Mouse (Mus musculus) hindbrain, postnatal 0 days (tissue): ENCODE data around the gene Ndufb8. TPM values are rescaled to one million over a fixed set of nuclear protein-coding genes. Genes with fewer than 3 reads are reported as not detected.
A peak's percentile ranks its signal among the peaks of the same experiment; 100 is the strongest.

ENCODE experiments used
- ATAC-seq: fragments of 200-750 bp; cut with Nextera tagmentation; 2 replicates; pipeline ENCODE4 v1.8.0; 2017; ENCODE audit warnings: mild to moderate bottlenecking, moderate TSS enrichment, moderate library complexity
- DNase-seq: peaks from one replicate; pipeline ENCODE4 v3.0.0-alpha.2; 2015; ENCODE audit warnings: low spot score
- H3K27ac ChIP-seq: fragments of 300-500 bp; sonication (generic); 2 replicates; pipeline ENCODE4 v1.5.1; 2014; ENCODE audit warnings: mild to moderate bottlenecking
- H3K27me3 ChIP-seq: fragments of 300-500 bp; sonication (generic); 2 replicates; pipeline ENCODE4 v1.6.1; 2014; ENCODE audit warnings: low read length, mixed read lengths; ENCODE audit not compliant: insufficient read depth
- H3K36me3 ChIP-seq: fragments of 300-500 bp; sonication (generic); 2 replicates; pipeline ENCODE4 v1.6.1; 2014; ENCODE audit warnings: low read length, mixed read lengths; ENCODE audit not compliant: insufficient read depth
- H3K4me1 ChIP-seq: fragments of 300-500 bp; sonication (generic); 2 replicates; pipeline ENCODE4 v1.6.1; 2014; ENCODE audit warnings: antibody characterized with exemption, low read length, mixed read lengths; ENCODE audit not compliant: insufficient read depth
- H3K4me2 ChIP-seq: fragments of 300-500 bp; sonication (generic); 2 replicates; pipeline ENCODE4 v1.6.1; 2014; ENCODE audit warnings: low read depth, mild to moderate bottlenecking, low read length, moderate library complexity, mixed read lengths
- H3K4me3 ChIP-seq: fragments of 300-500 bp; sonication (generic); 2 replicates; pipeline ENCODE4 v1.5.1; 2014; ENCODE audit warnings: low read length
- H3K9ac ChIP-seq: fragments of 300-500 bp; sonication (generic); replicated peaks from 2 replicates; pipeline ENCODE4 v1.6.1; 2014; ENCODE audit warnings: mild to moderate bottlenecking, low read length, moderate library complexity, mixed read lengths
- H3K9me3 ChIP-seq: fragments of 300-500 bp; sonication (generic); 2 replicates; pipeline ENCODE4 v1.6.1; 2016; ENCODE audit warnings: low read length, mixed read lengths
- CTCF ChIP-seq: IDR thresholded peaks from 2 replicates; pipeline ENCODE4 v1.5.1; 2016; ENCODE audit warnings: antibody characterized with exemption, control low read depth, low read depth
- WGBS: fragments of 180-500 bp; shearing (Covaris S2); extraction: QIAGEN DNeasy Blood & Tissue Kit; methylation state at CpG from one replicate; pipeline ENCODE4 v1.1.7; 2014; 5-methylcytosine and 5-hydroxymethylcytosine counted together
- polyA plus RNA-seq: library from polyadenylated mRNA; unstranded; fragments of >200 nt; fragmentation: Nextera tagmentation; extraction: Ambion mirVana; gene quantifications from 2 replicates; pipeline ENCODE4 v1.2.1, GENCODE M21; 2015
- total RNA-seq: library from RNA; depleted of rRNA; stranded (reverse); fragments of >200 nt; gene quantifications from 2 replicates; pipeline ENCODE4 v1.2.3, GENCODE M21; 2014

The Ndufb8 gene
- total and polyA plus RNA-seq, 2 experiments from 2014 or later: 500 to 959 TPM

DNA sequence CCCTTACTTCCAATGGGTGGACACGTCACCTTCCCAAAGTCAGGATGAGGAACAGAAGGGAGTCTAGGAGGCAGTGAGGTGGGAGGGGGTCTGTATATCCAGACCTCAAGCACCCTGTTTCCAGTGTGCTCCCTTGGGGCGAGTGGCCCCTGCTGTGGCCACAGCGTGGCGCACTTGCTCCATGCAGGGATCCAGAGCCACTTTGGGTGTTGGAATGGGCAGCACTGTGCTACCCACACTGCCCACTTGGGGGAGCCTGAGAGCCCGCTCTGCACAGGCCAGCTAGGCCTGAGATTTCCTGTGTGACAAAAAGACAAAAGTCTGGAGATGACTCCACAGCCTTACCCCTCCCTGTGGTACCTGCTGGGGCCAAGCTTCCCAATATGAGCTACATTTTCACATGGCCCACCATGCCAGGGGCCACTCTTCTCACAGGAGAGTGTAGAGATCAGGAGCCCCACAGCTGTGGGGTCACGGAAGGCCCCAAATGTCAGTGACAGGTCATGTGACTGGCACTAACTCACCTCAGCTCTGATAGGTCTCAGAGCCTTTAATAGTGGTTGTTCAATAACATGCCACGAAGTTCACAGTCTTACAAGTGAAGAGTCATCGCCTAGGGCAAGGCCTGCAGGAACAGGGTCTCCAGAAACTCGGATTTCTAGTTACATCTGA is 27.5 kb upstream of the Ndufb8 start:
- 30% methylated on average over 9 of the region's 9 CpGs for WGBS
- no peak overlapping the region for H3K4me2 ChIP-seq
- H3K4me3 ChIP-seq: no peak overlapping the region
- no peak overlapping the region for H3K27ac ChIP-seq
- H3K9ac ChIP-seq: no peak overlapping the region
- TF ChIP-seq CTCF: peak; percentile 100
- peak; percentile 85 for ATAC-seq
- DNase-seq: peak; percentile 94
- H3K36me3 ChIP-seq: no peaks in the 10 kb centered on the region
- no peaks in the 10 kb centered on the region for H3K4me1 ChIP-seq
- H3K27me3 ChIP-seq: no peaks in the 10 kb centered on the region
- no peaks in the 10 kb centered on the region for H3K9me3 ChIP-seq

DNA sequence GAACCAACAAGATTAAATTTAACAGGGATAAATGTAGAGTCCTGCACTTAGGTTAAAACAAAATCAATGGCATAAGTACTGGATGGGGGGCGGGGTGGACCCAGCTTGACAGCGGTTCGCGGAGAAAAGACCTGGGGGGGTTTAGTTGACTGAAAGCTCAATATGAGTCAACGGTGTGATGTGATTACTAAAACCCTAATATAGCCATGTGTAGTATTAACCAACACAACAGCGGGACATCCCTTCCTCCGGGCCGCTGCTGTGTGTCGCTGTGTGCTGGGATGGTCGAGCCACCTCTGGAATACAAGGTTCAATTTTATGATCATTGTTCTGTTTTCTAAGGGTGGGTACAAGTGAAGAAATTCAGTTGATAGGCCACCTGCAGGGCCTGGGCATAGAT is 26.9 kb upstream of the Ndufb8 start:
- Histone ChIP-seq H3K4me1 (no peaks in the 10 kb centered on the region), H3K27me3 (no peaks in the 10 kb centered on the region), H3K4me2 (no peak overlapping the region), H3K27ac (no peak overlapping the region), H3K9me3 (no peaks in the 10 kb centered on the region), H3K4me3 (no peak overlapping the region), H3K36me3 (no peaks in the 10 kb centered on the region), H3K9ac (no peak overlapping the region)
- TF ChIP-seq CTCF: no peak
- ATAC-seq (no peak), DNase-seq (no peak)
- 81% methylated on average over 10 of the region's 10 CpGs for WGBS

DNA sequence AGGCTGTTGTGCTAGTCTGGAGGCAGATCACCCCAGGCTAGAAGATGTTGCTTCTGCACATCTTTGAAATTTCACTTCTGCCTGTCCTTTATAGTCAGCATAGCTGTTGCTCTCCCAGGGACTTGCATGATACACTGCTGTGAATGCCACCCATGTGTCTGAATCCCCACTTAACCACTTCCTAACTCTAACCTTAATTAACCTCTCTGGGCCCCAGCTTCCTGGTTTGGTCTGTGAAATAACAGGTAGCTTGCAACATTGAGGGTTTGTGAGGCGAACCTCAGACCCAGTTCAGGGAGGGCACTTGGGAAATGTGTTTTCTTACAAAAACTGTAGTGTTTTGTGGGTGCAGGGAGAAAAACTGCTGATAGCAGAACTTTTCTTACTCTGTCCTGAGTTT is 22.8 kb upstream of the Ndufb8 start:
- ATAC-seq (no peak), DNase-seq (no peak)
- no peak overlapping the region for H3K27ac ChIP-seq
- WGBS: 85% methylated on average over 1 of the region's 1 CpGs
- H3K9me3 ChIP-seq: no peaks in the 10 kb centered on the region
- peaks cover 14% of the 10 kb centered on the region for H3K36me3 ChIP-seq
- H3K9ac ChIP-seq: no peak overlapping the region
- no peaks in the 10 kb centered on the region for H3K4me1 ChIP-seq
- H3K4me3 ChIP-seq: no peak overlapping the region
- TF ChIP-seq CTCF: no peak
- H3K4me2 ChIP-seq: no peak overlapping the region
- no peaks in the 10 kb centered on the region for H3K27me3 ChIP-seq

DNA sequence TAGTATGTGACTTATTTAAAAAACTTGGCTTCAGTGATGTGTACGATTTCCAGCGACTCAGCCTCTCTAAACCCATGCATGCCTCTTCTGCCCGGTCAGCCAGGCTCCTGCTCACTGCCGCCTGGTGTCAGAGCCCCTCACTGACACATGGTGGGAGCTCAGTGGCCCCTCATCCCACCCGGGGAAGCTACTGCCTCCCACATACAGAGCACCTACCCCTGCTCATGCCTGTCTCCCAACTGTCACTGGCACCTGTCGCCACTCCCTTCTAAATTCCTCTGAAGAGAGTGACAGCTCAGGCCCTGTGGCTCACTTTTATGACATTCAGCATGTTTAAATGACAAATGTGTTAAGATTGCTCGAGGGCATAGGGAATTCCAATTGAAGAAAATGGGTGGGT is 21.0 kb upstream of the Ndufb8 start:
- no peak for ATAC-seq
- Histone ChIP-seq H3K36me3 (peaks cover 31% of the 10 kb centered on the region), H3K4me2 (no peak overlapping the region), H3K4me3 (no peak overlapping the region), H3K4me1 (no peaks in the 10 kb centered on the region), H3K27me3 (no peaks in the 10 kb centered on the region), H3K27ac (no peak overlapping the region), H3K9me3 (no peaks in the 10 kb centered on the region), H3K9ac (no peak overlapping the region)
- WGBS: 86% methylated on average over 7 of the region's 7 CpGs
- TF ChIP-seq CTCF: no peak
- no peak for DNase-seq

DNA sequence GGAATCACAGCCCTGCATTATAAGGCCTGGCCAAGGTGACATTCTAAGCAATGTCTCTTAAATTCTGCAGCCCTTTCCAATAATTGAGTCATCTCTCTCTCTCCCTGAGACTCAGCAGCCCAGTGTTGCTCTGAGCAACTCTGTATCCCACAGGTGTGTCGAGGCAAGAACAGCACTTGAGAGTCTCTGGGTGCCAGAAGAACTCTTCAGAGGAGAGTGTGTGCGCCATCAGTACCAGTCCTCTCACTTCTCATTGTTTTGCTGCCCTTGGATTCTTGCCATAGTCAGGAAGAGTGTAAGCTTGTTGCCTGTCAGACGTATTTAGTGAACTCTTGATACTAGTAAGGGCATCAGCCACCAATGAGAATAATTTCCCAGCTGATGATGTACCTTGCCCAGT is 12.5 kb upstream of the Ndufb8 start:
- no peaks in the 10 kb centered on the region for H3K9me3 ChIP-seq
- ATAC-seq (no peak), DNase-seq (no peak)
- no peak overlapping the region for H3K4me2 ChIP-seq
- H3K27me3 ChIP-seq: no peaks in the 10 kb centered on the region
- H3K4me3 ChIP-seq: no peak overlapping the region
- no peak overlapping the region for H3K9ac ChIP-seq
- 76% methylated on average over 3 of the region's 3 CpGs for WGBS
- H3K27ac ChIP-seq: no peak overlapping the region
- TF ChIP-seq CTCF: no peak
- peaks cover 14% of the 10 kb centered on the region for H3K4me1 ChIP-seq
- H3K36me3 ChIP-seq: peaks cover 64% of the 10 kb centered on the region

DNA sequence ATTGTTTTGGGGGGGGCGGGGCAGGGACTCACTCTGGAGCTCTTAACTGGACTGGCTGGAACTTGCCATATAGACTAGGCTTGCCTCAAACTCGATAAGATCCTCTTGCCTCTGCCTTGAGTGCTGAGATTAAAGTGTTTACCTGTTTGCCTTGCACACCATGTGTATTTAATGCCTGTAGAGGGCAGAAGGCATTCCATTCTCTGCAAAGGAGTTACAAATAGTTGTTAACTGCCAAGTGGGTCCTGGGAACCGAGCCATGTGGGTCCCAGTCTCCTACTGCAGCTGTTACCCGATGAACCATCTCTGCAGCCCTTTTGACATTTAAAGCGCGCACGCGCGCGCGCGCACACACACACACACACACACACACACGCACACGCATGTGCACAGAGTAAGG is 8.8 kb upstream of the Ndufb8 start:
- Histone ChIP-seq H3K4me3 (no peak overlapping the region), H3K4me1 (peaks cover 14% of the 10 kb centered on the region), H3K9me3 (no peaks in the 10 kb centered on the region), H3K36me3 (peaks cover 28% of the 10 kb centered on the region; the same call in 1 of the 2 replicates), H3K27me3 (no peaks in the 10 kb centered on the region), H3K27ac (no peak overlapping the region), H3K4me2 (peak overlapping the region; percentile 80), H3K9ac (no peak overlapping the region)
- no peak for DNase-seq
- ATAC-seq: no peak
- 85% methylated on average over 14 of the region's 14 CpGs for WGBS
- 0 out of 2 replicates have a peak, but pooled peaks have one; percentile 2 for TF ChIP-seq CTCF

DNA sequence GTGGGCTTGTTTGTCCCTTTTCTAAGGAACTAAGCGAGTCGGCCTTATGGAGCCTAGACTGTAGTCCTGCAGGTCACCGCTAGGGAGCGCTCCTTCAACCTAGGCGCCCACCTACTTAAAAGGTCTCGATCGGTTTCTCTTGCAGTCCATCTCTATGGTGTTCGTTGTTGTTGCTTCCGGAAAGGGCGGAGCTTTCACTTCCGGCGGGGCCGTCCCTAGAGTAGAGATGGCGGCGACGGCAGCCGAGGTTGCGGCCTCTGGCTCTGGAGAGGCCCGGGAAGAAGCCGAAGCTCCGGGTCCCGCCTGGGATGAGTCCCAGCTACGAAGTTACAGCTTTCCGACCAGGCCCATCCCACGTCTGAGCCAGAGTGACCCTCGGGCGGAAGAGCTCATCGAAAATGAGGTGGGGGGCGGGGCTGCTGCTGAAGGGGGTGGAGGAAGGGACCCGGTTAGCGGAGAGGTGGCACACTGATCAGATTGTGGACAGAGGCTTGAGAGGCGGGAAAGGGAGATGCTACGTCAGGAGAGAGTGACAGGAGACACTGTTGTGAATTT is 7.5 kb upstream of the Ndufb8 start, which contains the start of gene Hif1an:
Gene Hif1an, plus strand, starts transcription at position 199 of the 555 bp plus-strand sequence.
- WGBS: under 1% methylated on average over 33 of the region's 33 CpGs
- H3K4me1 ChIP-seq: peaks cover 14% of the 10 kb centered on the region
- H3K36me3 ChIP-seq: peaks cover 20% of the 10 kb centered on the region; the same call in 1 of the 2 replicates
- ATAC-seq: peak; percentile 99
- peak; percentile 98 for DNase-seq
- H3K4me3 ChIP-seq: peak within 1 kb of the TSS; percentile 63
- H3K27me3 ChIP-seq: no peaks in the 10 kb centered on the region
- H3K9ac ChIP-seq: peak within 1 kb of the TSS; percentile 62
- peak; percentile 97 for TF ChIP-seq CTCF
- H3K27ac ChIP-seq: peak within 1 kb of the TSS; percentile 75
- peak within 1 kb of the TSS; percentile 80 for H3K4me2 ChIP-seq
- H3K9me3 ChIP-seq: no peaks in the 10 kb centered on the region
